Mouse (Mus musculus) c-Kit-positive CD71-positive TER-119-positive erythroid progenitor cells, embryonic 14.5 days (primary cell): ENCODE measurements around the gene Med4.

ENCODE experiments used
- DNase-seq: peaks from one replicate; pipeline ENCODE4 v3.0.0-alpha.2; 2013; ENCODE audit warnings: low spot score

Gene Med4

DNA sequence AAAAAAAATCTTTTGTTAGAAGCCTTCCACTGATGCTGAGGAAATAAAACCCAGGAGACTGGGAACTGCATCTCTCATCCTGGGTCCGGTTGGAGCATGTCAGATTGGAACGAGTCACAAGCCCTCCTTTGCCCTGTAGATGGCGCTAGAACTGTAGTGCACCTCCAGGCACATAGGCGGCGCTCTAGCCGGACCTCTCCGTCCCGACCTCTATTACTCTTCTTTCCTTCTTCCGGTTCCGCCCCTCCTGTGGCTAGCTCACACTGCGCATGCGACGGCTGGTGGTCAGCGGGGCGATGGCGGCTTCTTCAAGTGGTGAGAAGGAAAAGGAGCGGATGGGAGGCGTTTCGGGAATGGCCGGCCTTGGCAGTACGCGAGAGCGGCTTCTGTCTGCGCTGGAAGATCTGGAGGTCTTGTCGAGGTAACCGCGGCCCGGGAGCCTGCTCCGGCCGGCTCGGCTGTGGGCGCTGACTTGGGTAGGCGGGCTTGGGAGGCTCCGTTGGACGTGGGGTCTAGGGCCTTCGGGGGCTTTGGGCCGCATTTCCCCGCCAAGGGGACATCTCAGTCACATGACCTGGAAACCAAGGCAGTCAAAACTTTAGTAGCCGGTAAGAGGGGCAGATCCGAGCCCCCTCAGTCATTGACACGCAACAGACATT, at the start of gene Med4:
Gene Med4, plus strand, starts transcription at position 261 of the 659 bp plus-strand sequence.
- DNase-seq: peak; percentile 93

DNA sequence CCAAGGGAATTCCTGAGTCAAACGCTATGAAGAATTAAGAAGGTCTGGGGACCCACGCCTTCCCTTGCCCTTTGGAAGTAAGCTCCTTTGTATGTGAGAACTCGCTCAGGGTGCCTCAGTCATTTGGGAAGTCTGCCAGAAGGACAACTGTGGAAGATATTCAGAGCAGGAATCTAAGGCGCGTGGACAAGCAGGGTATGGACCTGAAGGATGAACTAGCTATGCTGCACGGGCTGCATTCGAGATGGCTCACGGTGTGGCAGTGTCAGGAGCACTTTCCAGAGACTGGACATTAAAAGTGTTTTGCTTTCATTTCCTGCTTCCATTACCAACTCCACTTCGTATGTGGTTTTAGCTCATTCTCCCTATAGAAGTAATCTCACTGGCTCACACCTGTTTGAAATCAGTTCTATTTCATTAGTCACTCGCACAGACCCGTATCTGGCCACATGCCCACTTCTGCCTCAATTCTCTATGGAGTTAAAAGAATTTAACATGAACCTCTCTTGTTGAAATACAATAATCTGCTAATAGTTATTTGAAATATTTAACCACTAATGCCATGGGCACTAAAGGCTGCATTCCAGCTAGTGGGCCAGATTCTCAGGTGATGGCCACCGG, 49.2 kb upstream of the Med4 start:
- DNase-seq: no peak

DNA sequence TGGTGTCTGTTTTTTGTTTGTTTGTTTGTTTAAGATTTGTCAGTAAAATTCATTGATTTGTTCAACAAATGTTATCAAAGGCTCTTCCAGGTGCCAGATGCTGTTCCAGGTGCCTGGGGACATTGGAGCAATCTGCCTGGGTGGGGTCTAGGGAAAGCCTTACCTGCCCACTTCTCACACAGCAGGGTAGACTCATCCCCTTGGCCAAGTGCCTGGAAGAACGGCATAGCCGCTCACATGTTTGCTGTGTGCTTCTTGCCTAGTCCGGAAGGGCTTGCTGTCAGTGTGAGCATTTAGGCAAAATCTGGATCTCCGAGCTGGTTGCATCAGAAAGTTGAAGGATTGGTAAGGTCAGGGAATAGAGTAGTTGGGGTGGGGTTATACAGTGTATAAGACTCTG, 47.6 kb upstream of the Med4 start:
- DNase-seq: no peak

DNA sequence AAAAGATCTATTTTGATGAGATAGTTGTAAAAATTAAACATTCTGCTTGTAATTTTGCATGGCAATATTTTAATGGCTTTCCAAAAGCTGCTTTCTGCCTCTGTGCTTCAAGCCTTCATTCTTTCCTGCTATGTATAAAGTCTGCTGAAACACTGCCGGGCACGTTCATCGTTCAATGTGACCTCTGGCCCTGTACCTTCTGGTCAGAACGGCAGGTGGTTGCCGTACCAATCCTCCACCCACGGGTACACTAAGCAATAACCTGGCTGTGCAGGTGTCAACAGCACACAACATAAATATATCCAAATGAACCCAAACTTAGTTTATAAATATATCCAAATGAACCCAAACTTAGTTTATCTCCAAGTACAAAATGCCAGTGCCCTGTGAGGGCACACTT, 42.1 kb upstream of the Med4 start:
- no peak for DNase-seq

DNA sequence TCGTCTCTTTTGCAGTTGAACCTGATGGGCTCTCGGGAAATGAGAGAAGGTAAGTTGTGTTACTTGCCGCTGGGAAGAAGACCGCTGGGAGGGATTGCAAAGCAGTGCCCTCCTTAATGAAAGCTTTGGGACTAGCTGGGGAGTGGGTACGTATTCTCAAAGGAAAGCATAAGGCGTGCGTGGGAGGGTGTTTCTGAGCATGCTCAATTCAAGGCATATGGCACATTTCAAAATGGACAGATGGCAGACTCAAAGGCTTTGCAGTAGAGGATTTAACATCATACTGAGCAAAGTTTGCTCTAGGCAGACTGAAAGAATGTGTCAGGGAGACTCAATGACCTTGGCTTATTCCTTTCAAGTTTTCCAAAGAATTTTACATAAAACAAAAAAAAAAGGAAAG, 40.3 kb upstream of the Med4 start:
- DNase-seq: no peak

DNA sequence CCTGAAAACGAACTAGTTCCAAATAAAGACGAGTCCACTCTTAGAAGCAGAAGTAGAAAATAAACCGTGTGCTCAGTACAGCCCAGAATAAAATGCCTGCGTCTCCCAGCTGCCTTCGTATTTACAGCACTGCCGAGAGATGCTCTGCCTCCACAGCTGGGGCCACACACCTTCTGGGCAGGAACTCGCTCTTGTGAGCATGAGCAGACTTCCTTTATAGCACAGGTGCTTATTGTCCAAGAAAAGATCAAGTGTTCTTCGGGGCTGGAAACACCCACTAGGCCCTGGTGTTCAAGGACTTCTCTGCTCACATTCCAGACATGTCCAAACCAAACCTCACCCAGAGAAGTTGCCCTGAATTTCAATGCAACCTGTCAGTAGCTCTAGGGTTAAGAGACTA, 39.2 kb upstream of the Med4 start:
- DNase-seq: no peak

DNA sequence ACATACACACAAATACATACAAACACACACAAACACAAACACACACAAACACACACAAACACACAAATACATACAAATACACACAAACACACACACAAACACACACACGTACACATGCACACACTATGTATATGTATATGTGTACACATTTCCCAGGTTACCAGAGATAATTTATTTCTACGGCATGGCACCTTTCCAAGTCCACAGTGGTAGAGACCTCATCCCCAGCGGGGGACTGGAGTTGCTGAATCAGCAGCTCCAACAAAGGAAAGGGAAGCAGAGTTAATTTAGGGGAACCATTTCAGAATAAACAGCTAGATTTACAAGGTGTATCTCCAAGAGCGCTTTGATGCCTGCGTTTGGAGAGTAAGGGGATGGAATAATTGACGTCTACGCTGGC, 37.6 kb upstream of the Med4 start:
- no peak for DNase-seq

DNA sequence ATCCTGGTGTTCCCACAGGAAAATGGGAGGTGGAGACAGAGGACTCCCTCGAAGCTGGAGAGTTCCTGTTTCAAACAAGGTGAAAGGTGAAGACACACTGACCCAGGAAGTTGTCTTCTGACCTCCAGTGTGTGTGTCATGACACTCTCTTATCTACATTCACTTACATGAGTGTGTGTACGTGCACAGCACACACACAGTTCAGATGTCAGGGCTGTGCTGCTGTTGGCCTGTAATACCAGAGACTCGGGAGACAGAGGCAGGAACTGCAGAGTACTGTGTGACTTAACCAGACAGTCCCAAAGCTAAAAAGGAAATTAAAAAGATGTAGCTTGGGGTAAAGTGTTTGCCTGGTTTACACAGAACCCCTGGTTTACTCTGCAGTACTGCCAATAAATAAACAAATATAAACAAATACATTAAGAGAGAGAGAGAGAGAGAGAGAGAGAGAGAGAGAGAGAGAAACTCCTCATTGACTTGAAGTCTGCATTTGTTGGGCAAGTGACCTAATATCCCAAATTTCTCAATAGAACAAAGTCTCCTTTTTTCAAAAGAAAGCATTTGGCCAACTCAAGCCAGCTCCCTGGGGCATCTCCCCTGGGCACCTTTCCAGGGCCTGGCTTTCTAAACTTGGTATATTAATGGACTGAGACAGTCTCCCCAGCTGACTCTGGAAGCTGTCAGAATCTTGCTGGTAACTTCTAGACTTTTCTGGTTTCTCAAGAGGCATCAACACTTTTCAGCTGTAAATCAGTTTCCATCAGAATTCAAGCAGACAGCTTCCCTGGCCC, 36.0 kb upstream of the Med4 start:
- DNase-seq: no peak

DNA sequence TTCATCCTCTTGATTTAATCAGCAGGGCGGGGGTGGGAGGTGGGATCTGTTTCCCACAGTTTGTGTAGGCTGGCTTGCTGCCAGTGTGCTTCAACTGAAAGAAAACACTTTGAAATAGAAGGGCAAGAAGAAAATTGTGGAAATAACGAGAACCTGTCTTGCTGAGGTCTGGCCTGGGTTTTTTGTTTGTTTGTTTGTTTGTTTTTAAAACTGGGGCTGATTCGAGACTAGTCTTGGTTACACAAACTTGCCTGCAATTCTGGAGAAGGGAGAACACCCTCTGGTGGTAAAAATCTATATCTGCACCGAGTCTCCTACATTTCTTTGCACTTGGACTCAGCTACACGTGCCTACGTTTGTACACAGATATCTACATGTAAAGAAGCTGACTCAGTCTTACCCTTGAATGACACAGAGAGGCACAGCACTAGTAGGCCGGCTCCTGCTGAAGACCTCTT, 35.2 kb upstream of the Med4 start:
- peak; percentile 10 for DNase-seq

DNA sequence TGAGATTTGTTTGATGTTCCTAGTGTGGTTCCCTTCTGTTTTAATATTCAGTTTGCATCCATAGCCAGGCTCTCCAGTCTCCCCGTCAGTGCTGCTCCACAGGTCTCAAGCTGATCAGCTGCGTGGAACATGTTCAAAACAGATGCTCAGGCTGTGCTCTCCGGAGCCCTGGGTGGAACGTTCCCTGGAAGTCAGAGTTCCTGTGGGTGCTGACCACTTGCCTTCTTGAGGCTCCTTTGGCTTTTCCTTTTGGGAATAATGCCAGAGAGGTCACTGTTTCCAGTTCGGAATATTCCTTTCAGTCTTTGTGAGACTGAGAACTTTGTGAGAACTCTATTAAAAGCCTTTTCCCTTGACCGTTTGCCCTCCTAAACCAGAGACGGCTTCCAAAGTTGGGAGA, 34.3 kb upstream of the Med4 start:
- no peak for DNase-seq

DNA sequence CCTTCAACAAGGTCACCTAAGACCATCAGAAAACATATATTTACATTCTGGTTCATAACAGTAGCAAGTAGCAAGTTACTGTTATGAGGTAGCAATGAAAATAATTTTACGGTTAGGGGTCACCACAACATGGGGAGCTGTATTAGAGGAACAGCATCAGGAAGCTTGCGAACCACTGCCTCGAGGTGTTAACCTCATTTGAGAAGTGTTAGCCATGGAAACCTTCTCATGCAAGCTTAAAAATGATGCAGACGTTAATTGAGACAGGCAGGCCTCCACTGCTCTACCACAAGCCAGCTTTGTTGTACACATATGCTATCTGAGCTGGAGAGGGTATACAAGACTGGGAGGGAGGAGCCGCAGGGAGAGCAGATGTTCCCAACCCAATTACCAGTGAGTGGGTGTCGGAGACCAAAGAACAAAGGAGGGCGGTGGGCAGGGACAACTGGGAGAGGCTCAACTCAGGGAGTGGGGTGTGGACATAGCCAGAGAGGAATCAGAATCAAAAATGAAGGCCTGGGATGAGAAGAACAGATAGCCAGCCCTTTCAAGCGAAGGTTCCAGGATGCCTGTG, 33.4 kb upstream of the Med4 start:
- no peak for DNase-seq

DNA sequence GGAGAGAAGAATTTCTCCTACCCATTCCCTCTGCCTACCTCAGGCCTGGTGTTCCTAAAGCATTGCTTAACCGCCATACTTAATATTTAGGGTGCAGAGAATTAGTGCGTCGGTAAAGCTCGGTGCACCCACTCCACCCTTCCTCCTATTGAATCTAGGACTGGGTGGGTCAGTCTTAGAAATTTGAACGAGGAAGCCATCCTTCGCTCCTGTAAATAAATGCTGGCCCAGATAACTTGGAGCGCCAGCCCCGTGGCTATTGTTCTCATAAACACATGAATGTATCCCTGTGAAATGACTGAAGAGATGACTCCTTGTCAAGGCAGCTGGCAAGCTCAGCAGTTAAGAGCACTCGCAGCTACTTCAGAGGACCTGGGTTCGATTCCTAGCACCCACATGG, 32.7 kb upstream of the Med4 start:
- no peak for DNase-seq

DNA sequence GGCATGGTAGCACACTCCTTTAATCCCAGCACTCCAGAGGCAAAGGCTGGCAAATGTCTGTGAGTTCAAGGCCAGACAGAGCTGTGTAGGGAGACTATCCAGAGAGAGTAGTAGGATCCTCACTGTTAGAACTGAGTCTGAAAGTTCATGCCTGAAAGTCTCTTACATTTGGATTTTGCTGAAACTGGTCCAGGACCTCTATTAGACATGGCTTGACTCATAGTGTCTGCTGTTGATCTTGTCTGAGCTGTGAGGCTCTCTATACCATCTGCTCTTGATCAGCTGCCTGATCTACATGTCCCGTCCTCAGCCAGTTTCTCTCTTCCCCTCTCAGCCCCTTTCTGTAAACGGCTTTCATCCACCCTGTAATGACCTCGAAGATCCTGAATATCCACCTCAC, 31.5 kb upstream of the Med4 start:
- no peak for DNase-seq

DNA sequence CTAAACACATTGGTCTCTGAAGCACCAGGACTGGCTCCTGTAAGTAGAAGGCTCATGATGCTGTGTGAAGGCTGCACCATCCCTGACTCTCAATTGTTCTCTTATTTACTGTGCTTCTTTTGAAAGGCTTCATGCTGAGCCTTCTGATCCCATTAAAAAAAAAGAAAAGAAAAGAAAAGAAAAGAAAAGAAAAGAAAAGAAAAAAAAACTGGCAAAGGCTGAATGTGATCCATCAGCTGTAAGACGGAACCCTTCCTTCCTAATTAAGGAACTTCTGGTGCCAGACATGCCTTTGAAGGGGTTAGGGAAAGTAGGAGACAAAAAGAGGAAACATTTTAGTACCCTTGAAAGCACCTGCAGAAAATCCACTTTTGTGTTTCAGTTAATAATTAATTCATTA, 30.1 kb upstream of the Med4 start:
- DNase-seq: no peak

DNA sequence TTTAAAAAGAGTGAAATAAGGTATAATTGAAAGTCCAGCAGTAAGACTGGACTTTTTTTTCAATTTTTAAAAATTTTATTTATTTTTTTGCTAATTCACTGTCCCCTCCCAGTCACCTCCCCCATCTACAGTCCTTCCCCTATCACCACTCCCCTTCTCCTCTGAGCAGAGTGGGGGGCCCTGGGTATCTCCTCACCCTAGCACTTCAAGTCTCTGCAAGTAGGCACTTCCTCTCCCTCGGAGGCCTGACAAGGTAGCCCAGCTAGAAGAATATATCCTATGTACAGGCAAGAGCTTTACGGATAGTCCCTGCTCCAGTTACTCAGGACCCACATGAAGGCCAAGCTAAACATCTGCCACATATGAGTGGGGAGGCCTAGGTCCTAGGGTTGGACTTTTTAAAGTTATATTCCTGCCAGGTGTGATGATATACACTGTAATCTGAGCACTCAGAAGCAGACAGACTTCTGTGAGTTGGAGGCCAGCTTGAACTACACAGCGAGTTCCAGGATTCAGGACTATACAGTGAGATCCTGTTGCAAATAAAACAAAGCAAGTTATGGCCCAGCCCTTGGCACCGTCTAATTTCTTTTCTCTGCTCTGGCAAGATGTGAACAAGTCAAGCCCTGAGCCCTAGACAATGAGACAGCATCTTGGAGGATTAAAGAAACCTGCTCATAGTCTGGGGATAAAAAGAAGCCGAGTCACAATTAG, 26.2 kb upstream of the Med4 start:
- no peak for DNase-seq

DNA sequence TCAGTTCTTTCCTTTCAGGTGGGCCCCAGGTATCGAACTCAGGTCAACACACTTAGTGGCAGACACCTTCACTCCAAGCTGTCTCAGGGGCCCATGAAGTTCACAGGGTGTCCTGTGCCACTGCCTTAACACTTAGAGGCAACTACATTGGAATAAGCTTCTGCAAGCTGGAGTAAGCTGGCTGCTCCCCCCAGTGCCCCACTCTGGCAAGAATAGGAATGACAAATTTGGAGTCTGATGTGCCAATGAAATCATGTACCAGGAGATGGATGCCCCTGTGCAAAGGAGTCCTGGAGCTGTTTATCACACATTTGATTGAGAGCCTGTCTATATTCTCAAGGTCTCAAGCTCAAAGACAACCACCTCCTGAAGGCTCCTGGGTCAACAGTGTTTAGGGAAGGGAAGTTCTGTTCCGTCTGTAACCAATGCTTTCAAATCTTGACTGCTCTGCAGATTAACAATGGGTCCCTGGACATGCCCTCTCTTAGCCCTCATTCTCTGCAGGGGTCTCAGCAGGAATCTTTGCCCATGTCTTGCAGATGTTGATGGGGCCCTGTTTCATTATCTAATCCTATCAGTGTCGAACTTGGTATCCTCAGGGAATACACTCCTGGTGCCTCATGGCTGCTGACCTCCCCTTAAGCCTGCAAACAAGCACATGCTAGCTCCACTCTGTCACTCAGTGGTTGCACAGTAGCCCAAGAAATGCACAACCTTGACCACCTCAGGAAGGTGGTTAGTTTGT, 25.3 kb upstream of the Med4 start:
- no peak for DNase-seq

DNA sequence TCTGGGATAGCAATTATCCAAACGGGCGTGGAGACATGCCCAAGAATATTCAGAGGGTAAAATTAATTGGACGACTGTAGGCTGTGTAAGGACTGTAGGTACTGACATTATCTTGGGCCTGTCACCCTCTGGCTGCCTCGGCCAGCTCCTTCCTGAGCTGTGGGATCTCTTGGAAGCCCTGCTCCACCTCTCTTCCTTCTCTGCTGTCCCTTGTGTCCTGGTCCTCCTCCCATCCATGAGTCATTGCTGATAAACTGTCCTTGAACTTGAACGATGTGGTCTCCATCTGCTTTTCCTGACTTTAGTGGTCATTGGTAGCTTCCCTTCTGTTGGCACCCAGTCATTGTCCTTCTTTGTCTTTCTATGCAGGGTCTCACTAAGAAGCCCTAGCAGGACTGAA, 23.2 kb upstream of the Med4 start:
- no peak for DNase-seq

DNA sequence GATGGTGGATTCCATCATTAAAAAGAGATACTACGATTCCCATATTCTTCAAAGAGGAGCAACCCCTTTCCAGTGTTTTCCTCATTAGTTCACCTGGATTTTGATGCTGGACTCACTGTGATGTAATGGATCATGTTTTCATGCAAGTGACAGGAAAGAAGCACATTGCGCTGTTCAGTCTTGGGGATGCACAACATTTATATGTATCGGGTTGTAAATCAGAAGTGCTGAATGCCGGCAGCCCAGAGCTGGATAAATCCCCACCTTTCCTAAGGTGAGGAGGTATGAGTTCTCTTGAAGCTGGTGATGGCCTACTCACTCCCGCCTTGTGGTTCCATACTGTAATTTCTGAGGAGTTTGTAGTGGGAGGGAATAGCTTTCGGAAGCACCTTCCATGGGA, 16.5 kb upstream of the Med4 start:
- DNase-seq: no peak

DNA sequence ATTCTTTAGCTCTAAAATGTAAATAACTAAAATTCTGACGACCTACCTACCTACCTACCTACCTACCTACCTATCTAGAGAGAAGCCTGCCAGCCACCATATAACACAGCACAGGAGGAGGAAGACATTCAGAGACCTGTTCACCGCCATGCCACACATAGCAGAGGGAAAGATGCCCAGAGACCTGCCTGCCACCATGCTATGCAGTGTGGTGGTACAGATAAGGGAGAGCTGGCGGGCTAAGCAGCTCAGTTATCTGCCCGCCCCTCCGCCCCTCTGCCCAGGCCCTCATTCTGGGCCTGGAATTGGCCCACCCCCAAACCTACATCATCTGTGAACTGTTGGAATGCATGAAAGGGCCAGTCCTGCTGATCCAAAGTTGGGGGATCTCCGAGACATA, 15.7 kb upstream of the Med4 start:
- no peak for DNase-seq

DNA sequence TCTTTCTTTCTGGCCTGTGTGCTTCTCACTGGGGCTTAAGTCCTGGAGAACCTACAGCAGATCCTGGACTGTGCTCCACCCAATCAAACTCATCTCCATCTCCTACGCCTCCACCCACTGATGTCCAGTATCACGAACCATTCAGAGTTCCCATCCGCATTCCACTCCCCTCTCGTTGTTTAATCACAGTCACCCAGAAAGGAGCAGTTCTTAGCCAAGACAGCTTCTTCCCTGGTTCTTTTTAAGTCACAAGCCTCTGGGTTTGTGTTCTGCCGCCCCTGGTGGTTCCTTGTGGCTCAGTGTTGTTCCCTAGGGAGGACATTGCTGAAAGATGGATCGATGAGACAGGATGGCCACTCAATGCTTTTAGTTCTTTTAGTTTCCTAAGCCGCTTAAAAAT, 14.1 kb upstream of the Med4 start:
- no peak for DNase-seq

DNA sequence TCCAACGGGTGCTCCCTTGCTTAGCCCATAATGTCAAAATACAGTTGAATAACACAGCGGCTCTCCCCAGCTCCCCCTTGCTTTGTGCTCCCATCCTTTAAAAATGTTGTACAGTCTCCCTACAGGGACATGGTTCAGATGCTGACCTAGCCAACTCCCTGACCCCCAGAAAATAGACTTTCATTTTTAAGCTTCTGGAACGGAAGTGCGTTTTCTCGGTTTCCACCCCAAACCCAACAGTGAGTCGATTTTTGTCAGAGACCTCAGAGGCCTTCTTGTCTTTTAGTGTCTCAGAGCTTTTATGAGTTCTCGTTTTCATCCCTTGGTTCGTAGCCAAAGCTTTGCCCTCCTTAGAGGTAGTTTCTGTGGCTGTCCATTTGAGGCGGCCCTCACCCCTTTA, 8.5 kb upstream of the Med4 start:
- DNase-seq: no peak

DNA sequence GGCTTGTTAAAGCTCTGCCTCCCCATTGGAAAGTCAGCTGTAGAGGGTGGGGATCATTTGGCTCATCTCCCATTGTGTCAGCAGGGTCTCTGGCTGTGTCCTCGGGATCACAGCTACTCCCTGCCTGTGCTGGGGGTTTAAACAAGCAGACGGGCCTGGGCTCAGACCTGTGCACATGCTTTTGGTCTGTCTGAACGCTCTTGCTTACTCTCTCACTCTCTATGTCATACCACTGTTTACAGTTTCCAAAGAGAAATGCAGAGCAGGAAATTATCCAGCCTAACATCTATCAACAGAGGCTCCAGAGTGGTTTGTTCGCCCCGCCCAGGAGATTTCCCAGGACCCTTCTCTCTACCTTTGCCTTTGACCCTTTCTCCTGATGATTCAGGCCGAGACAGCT, 8.1 kb upstream of the Med4 start:
- no peak for DNase-seq
